Mouse (Mus musculus) stomach, postnatal 0 days (tissue): ENCODE data around the gene Dhh. TPM values are rescaled to one million over a fixed set of nuclear protein-coding genes. Genes with fewer than 3 reads are reported as not detected.
"Not testable (repeated sequence)": the region's sequence is repeated elsewhere in the genome, so short reads cannot be mapped to it uniquely, and the experiment has no call there.

ENCODE experiments used
- ATAC-seq: fragments of 200-750 bp; cut with Nextera tagmentation; 2 replicates; pipeline ENCODE4 v1.8.0; 2017; ENCODE audit not compliant: low FRiP score, low TSS enrichment
- DNase-seq: peaks from one replicate; pipeline ENCODE4 v3.0.0-alpha.2; 2016; ENCODE audit warnings: low spot score
- H3K27ac ChIP-seq: fragments of 300-500 bp; sonication (generic); replicated peaks from 2 replicates; pipeline ENCODE4 v1.5.1; 2014; ENCODE audit warnings: mild to moderate bottlenecking, control low read depth
- H3K27me3 ChIP-seq: fragments of 300-500 bp; sonication (generic); 2 replicates; pipeline ENCODE4 v1.6.1; 2014; ENCODE audit warnings: low read length; ENCODE audit not compliant: control insufficient read depth, insufficient read depth
- H3K36me3 ChIP-seq: fragments of 300-500 bp; sonication (generic); 2 replicates; pipeline ENCODE4 v1.6.1; 2014; ENCODE audit warnings: low read length, mixed read lengths; ENCODE audit not compliant: control insufficient read depth, insufficient read depth
- H3K4me1 ChIP-seq: fragments of 300-500 bp; sonication (generic); replicated peaks from 2 replicates; pipeline ENCODE4 v1.6.1; 2014; ENCODE audit warnings: antibody characterized with exemption; ENCODE audit not compliant: control insufficient read depth, insufficient read depth
- H3K4me2 ChIP-seq: fragments of 300-500 bp; sonication (generic); replicated peaks from 2 replicates; pipeline ENCODE4 v1.6.1; 2014; ENCODE audit warnings: low read depth, mild to moderate bottlenecking, control low read depth, moderate library complexity
- H3K4me3 ChIP-seq: fragments of 300-500 bp; sonication (generic); 2 replicates; pipeline ENCODE4 v1.5.1; 2014; ENCODE audit warnings: low read depth, low read length, control low read depth
- H3K9ac ChIP-seq: fragments of 300-500 bp; sonication (generic); 2 replicates; pipeline ENCODE4 v1.6.1; 2014; ENCODE audit warnings: mild to moderate bottlenecking, low read length, control low read depth, mixed read lengths
- H3K9me3 ChIP-seq: fragments of 300-500 bp; sonication (generic); 2 replicates; pipeline ENCODE4 v1.6.1; 2016; ENCODE audit warnings: low read length; ENCODE audit not compliant: control insufficient read depth
- CTCF ChIP-seq: IDR thresholded peaks from 2 replicates; pipeline ENCODE4 v1.5.1; 2016; ENCODE audit warnings: antibody characterized with exemption, low read depth, mild to moderate bottlenecking, moderate library complexity
- EP300 ChIP-seq: optimal IDR thresholded peaks from 2 replicates; pipeline ENCODE3; 2016; ENCODE audit warnings: antibody characterized with exemption
- WGBS: fragments of 180-500 bp; shearing (Covaris S2); extraction: QIAGEN DNeasy Blood & Tissue Kit; methylation state at CpG from one replicate; pipeline ENCODE4 v1.1.7; 2014; 5-methylcytosine and 5-hydroxymethylcytosine counted together
- polyA plus RNA-seq: library from polyadenylated mRNA; unstranded; fragments of >200 nt; fragmentation: Nextera tagmentation; extraction: Ambion mirVana; gene quantifications from 2 replicates; pipeline ENCODE4 v1.2.1, GENCODE M21; 2015

The Dhh gene
- polyA plus RNA-seq, 1 experiment from 2014 or later: 0.89 TPM

DNA sequence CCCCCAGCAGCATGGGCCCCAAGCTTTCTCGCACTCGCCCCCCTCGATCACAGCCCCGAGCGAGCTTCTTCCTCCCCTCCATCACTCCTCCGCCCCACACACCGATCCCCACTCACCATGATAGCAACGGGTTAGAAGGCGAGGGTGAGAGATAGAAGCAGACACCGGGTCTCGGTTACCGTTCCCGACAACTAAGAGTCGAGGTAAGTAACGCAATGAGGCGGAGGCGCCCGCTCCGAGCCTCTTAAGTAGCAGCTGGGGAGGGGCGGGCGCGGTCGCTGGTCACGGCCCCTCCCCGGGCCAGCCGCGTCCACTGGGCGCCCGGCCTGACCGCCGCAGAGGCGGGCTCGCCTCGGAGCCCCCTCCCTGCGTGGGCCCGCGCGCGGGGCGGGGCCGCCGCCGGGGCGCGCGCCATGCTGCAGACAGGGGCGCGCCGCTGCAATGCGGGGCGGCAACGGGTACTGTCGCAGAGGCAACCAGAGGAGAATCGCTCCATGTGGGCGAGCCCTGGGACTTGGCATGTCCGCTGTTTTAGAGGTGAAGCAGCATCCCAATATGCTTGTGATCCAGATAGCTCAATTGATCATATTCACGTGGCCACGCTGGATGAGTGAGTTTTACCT lies 36.0 kb upstream of the Dhh start, which contains the start of gene Tuba1b:
Gene Tuba1b (minus strand): TSS at position 349 of the 623 bp plus-strand sequence.
- peak; percentile 24; the same call in 1 of the 2 replicates for TF ChIP-seq CTCF
- no peak for TF ChIP-seq EP300
- Histone ChIP-seq H3K4me2 (peak within 1 kb of the TSS; percentile 79), H3K4me3 (peak within 1 kb of the TSS; percentile 71)

DNA sequence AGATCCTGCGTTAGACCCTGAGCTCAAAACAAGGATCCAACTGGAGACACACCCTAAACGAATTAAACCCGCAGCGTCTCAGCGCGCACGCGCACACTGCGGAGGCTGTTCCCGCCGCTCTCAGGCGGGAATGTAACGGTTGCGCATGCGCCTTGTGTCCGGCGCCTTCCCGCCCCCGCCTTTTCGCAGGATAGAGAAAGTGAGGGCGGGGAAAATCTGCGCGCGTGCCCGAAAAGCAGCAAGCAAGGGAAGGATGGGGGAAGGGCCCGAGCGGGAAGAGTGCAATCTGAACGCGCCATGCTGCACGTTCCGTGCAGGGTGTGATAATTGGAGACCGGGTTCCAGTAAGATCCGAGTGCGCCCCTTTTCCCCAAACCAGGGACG lies 35.5 kb upstream of the Dhh start:
- WGBS: under 1% methylated on average over 35 of the region's 35 CpGs
- DNase-seq (peak; percentile 97), ATAC-seq (peak; percentile 89)
- Histone ChIP-seq H3K27me3 (no peaks in the 10 kb centered on the region), H3K36me3 (peaks cover 5% of the 10 kb centered on the region), H3K9me3 (no peaks in the 10 kb centered on the region), H3K9ac (peak overlapping the region; percentile 84), H3K27ac (peak overlapping the region; percentile 95), H3K4me2 (peak overlapping the region; percentile 79), H3K4me3 (peak overlapping the region; percentile 71), H3K4me1 (no peaks in the 10 kb centered on the region; the same call in 1 of the 2 replicates)
- TF ChIP-seq CTCF: no peak; the same call in 1 of the 2 replicates
- TF ChIP-seq EP300: no peak

More for the DNA sequence above, 36.0 kb upstream of the Dhh start, which contains the start of gene Tuba1b:
- WGBS: under 1% methylated on average over 58 of the region's 58 CpGs
- Histone ChIP-seq H3K36me3 (peaks cover 5% of the 10 kb centered on the region), H3K9ac (peak within 1 kb of the TSS; percentile 84), H3K27ac (peak within 1 kb of the TSS; percentile 95), H3K4me1 (no peaks in the 10 kb centered on the region; the same call in 1 of the 2 replicates), H3K27me3 (no peaks in the 10 kb centered on the region), H3K9me3 (no peaks in the 10 kb centered on the region)
- ATAC-seq (peak; percentile 97), DNase-seq (peak; percentile 94)

DNA sequence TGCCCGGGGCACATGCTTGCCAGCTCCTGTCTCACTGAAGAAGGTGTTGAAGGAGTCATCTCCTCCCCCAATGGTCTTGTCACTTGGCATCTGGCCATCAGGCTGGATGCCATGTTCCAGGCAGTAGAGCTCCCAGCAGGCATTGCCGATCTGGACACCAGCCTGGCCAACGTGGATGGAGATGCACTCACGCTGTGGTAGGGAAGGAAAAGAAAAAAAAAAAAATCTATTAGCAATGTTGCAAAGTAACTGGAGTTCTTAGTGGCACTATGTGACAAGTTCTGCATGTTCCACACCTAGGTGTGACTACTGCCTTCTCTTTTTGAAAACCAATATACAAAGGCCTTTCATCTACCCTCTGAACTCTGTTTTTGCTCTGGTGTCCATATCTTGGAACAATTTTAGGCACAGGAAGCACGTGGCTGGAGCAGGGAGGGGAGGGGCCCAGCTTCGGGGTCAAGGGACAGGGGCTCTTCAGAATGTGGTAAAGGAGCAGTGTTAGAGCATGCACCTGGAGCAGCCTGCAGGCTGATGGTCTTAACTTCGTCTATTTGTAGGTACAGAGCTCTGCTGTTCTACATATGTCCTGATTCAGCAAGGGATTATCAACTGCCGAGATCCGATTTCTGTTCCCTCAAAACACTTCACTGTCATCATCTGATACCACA lies 34.8 kb upstream of the Dhh start:
- not testable (repeated sequence) for H3K27me3 ChIP-seq, ATAC-seq, H3K4me1 ChIP-seq, H3K36me3 ChIP-seq, DNase-seq, H3K9me3 ChIP-seq
- Histone ChIP-seq H3K4me3 (peak overlapping the region; percentile 71), H3K9ac (peak overlapping the region; percentile 66), H3K27ac (peak overlapping the region; percentile 53), H3K4me2 (peak overlapping the region; percentile 79)
- WGBS: under 1% methylated on average over 8 of the region's 9 CpGs

DNA sequence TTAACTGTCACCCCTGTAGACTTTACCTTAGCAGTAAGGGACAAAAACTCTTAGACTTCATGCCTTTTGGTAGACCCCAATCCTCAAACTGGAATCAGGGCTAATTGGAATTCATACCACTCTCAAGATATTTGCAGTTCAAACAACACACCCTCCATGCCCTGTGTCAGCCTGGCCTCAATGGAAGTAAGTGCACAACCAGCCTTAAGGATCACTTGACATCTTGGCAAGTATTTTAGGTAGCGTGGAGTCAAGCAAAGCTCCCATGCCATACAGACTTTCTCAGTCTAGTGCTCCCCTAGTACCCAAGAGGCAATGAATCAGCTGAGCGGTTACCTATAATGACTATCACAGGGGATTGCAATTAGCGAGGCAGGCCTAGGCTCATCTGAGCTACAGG lies 32.7 kb upstream of the Dhh start:
- 72% methylated on average over 3 of the region's 3 CpGs for WGBS
- DNase-seq: no peak
- Histone ChIP-seq H3K9me3 (no peaks in the 10 kb centered on the region), H3K9ac (no peak overlapping the region), H3K4me3 (no peak overlapping the region), H3K27me3 (no peaks in the 10 kb centered on the region), H3K4me1 (no peaks in the 10 kb centered on the region; the same call in 1 of the 2 replicates), H3K4me2 (no peak overlapping the region), H3K27ac (no peak overlapping the region), H3K36me3 (peaks cover 5% of the 10 kb centered on the region)
- ATAC-seq: no peak
- TF ChIP-seq EP300 (no peak), CTCF (no peak)

DNA sequence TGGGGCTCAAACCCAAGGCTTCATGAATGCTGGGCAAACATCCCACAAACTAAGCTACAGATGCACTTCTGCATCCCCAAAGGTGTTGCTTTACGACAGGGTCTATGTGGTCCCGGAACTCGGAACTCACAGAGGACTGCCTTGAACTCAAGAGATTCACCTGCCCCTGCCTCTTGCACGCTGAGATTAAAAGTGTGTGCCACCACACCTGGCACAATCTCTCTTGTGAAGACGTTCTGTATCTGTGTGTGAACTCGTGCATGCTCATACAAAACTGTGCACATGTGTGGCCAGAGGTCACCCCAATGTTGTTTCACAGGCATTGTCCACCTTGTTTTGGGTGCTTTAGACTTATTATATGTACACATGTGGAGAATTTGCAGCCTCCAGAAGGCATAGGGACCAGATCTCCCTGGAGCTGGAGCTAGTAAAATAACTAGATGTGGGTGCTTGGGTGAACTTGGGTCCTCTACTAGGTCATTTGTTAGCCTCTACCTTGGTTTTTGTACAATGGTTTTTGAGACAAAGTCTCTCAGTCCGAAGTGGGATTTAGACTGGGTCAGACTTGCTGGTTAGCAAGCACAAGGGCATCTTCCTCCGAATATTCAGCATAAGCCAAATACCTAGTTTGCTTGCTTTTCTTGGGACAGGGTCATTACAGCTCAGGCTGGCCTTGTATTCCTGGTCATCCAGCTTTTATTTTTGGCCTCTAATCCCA lies 31.8 kb upstream of the Dhh start:
- DNase-seq (no peak), ATAC-seq (no peak)
- TF ChIP-seq CTCF (no peak), EP300 (no peak)
- no peaks in the 10 kb centered on the region for H3K9me3 ChIP-seq
- no peak overlapping the region for H3K9ac ChIP-seq
- H3K4me3 ChIP-seq: no peak overlapping the region
- H3K4me1 ChIP-seq: no peaks in the 10 kb centered on the region
- H3K4me2 ChIP-seq: no peak overlapping the region
- H3K27me3 ChIP-seq: no peaks in the 10 kb centered on the region
- no peak overlapping the region for H3K27ac ChIP-seq
- peaks cover 5% of the 10 kb centered on the region for H3K36me3 ChIP-seq
- 44% methylated on average over 8 of the region's 8 CpGs for WGBS
